Mouse (Mus musculus) effector memory CD4-positive, alpha-beta T cell, adult 7 months (primary cell): Measurements from ENCODE around the gene Plk1. TPM values are rescaled to one million over a fixed set of nuclear protein-coding genes. Genes with fewer than 3 reads are reported as not detected.

Experiments
- polyA plus RNA-seq: library from polyadenylated mRNA; unstranded; fragments of 100-300 nt; shearing (Covaris generic); gene quantifications from one replicate; pipeline ENCODE4 v1.2.1, GENCODE M21; 2017

Gene Plk1
- polyA plus RNA-seq = 0.82 TPM

GRCm38 (mm10) chr7:122158915-122159902, at the start of gene Plk1:
Gene Plk1, plus strand, starts transcription at chr7:122159439.

GRCm38 (mm10) chr7:122132497-122133337, 26.5 kb upstream of the Plk1 start, which contains the start of the genes Palb2 and Dctn5:
Gene Palb2, minus strand, starts transcription at chr7:122132985.
Gene Dctn5, plus strand, starts transcription at chr7:122133041.

DNA sequence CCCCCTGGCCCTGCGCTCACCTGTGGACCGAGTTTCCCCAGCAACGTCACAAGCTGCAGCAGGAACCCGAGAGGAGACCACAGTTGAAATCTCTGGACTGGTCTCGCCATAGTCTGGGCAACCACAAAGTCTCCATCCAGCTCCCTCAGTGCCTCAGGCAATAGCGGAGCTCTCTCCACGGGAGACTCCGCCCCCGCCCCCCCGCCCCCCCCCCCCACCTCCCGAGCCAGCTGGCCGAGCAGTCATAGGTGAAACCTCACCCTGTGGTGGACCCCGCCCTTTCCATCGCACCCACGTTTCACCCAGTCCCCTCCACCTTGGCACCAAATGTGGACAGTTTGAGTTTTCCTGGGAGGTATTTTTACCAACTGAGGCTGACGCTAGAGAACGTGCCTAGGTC, 26.8 kb downstream of the Plk1 start, which contains the start of gene Ern2:
TSS of gene Ern2 (minus strand) at position 165 of the 400 bp plus-strand sequence.

GRCm38 (mm10) chr7:122219315-122219801, 60.1 kb downstream of the Plk1 start, which contains the start of gene Chp2:
Gene Chp2, plus strand, starts transcription at chr7:122219496.

Other genes with a start within 250 kb of the Plk1 start
- 11.3 TPM for gene Cog7, start 177.7 kb upstream of the Plk1 start, polyA plus RNA-seq
- 5.4 TPM for gene Gga2, start 138.2 kb upstream of the Plk1 start, polyA plus RNA-seq
- gene Ubfd1, start 92.3 kb upstream of the Plk1 start, polyA plus RNA-seq = 49.8 TPM
- 20.1 TPM for gene Ears2, start 92.2 kb upstream of the Plk1 start, polyA plus RNA-seq
- gene Ndufab1, start 57.6 kb upstream of the Plk1 start, polyA plus RNA-seq = 120 TPM
- 3.7 TPM for gene Palb2, start 26.5 kb upstream of the Plk1 start, polyA plus RNA-seq
- gene Dctn5, start 26.4 kb upstream of the Plk1 start, polyA plus RNA-seq = 76.1 TPM
- 0.26 TPM for gene Ern2, start 26.8 kb downstream of the Plk1 start, polyA plus RNA-seq
- gene Chp2, start 60.1 kb downstream of the Plk1 start, polyA plus RNA-seq = not detected
- 138 TPM for gene Prkcb, start 129.3 kb downstream of the Plk1 start, polyA plus RNA-seq